Mouse (Mus musculus) C2C12 (cell line): ENCODE data around the gene Zfp296.

ENCODE experiments used
- CTCF ChIP-seq: IDR thresholded peaks from one replicate; pipeline ENCODE4 v1.5.1; 2011; ENCODE audit not compliant: control insufficient read depth, insufficient read depth, insufficient read length
- MYOG ChIP-seq: IDR thresholded peaks from one replicate; pipeline ENCODE4 v1.6.1; 2011; ENCODE audit not compliant: control insufficient read depth, insufficient read length; ENCODE audit errors: extremely low read depth
- USF1 ChIP-seq: IDR thresholded peaks from one replicate; pipeline ENCODE4 v1.6.1; 2011; ENCODE audit warnings: low read depth, mild to moderate bottlenecking, control low read depth, moderate library complexity

DNA sequence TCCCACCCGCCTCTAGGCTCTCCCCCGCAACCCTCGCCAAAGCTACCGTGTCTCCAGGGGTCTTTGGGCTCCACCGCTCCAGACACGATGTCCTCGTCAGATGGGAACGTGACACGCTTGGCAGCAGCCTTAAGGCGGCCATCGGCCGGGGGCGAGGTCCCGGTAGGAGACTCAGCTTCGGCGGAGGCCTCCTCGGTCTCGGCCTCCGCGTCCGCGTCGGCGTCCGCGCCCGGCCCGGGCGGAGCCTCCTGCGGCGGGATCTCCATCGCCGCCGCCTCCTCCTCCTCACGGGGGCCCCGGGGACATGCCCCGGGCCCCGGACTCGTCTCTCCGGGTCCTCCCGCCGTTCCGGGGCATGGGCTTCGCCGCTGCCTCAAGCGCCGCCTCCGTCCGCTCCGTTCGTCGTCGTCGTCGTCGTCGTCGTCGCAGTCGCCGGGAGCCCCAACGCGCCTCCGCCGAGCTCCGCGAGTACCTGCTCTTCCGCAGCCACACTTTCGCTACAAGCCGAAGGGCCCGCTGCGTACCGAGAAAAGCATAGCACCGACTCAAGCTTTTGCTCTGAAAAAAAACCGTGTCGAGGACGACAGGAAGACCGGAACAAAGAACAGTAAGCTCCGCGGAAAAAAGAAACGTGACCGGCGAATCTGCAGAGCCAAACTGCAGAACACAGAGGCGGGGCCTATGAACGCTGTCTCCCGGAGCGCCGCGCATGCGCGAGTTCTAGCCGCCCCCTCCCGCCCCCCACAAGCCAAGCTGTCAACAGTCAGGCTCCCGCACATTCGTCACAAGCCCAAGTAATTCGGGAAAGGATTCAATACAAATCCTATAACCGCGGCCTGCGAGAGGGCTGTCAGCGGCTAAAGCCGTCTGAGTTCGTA, 15.1 kb upstream of the Zfp296 start:
- TF ChIP-seq CTCF (no peak), MYOG (no peak), USF1 (no peak)
